Mouse (Mus musculus) E14TG2a.4 (cell line): ENCODE measurements around the gene Fndc7.

Experiments
- H3K27me3 ChIP-seq: 2 replicates; pipeline ENCODE4 v1.6.1; 2014; ENCODE audit warnings: low read length, control low read depth; ENCODE audit not compliant: insufficient read depth
- H3K36me3 ChIP-seq: 2 replicates; pipeline ENCODE4 v1.6.1; 2014; ENCODE audit warnings: low read length, control low read depth; ENCODE audit not compliant: insufficient read depth
- H3K4me1 ChIP-seq: replicated peaks from 2 replicates; pipeline ENCODE4 v1.6.1; 2014; ENCODE audit warnings: low read depth, low read length, control low read depth
- H3K4me3 ChIP-seq: replicated peaks from 2 replicates; pipeline ENCODE4 v1.5.1; 2014; ENCODE audit warnings: mild to moderate bottlenecking, low read length
- H3K9me3 ChIP-seq: 2 replicates; pipeline ENCODE4 v1.6.1; 2014; ENCODE audit warnings: low read length, control low read depth
- CTCF ChIP-seq: conservative IDR thresholded peaks from 2 replicates; pipeline ENCODE4 v1.5.1; 2014; ENCODE audit warnings: low read length
- NANOG ChIP-seq: IDR thresholded peaks from 2 replicates; pipeline ENCODE4 v1.6.1; 2014; ENCODE audit warnings: borderline replicate concordance, low read length, mixed read lengths
- POU5F1 ChIP-seq: IDR thresholded peaks from 2 replicates; pipeline ENCODE4 v1.6.1; 2014; ENCODE audit warnings: low read length, borderline replicate concordance

Fndc7 gene

GRCm38 (mm10) chr3:108855864-108856263 is 33.9 kb downstream of the Fndc7 start:
- Histone ChIP-seq H3K36me3 (no peaks in the 10 kb centered on the region), H3K4me1 (peaks cover 46% of the 10 kb centered on the region), H3K27me3 (peaks cover 32% of the 10 kb centered on the region), H3K9me3 (no peaks in the 10 kb centered on the region), H3K4me3 (peak overlapping the region; percentile 51; the same call in 1 of the 2 replicates)
- TF ChIP-seq NANOG: no peak
- TF ChIP-seq CTCF: no peak
- TF ChIP-seq POU5F1: no peak

GRCm38 (mm10) chr3:108855371-108855770 is 34.4 kb downstream of the Fndc7 start:
- H3K4me1 ChIP-seq: peaks cover 46% of the 10 kb centered on the region
- no peaks in the 10 kb centered on the region for H3K36me3 ChIP-seq
- TF ChIP-seq POU5F1 (no peak), NANOG (no peak), CTCF (no peak)
- H3K4me3 ChIP-seq: peak overlapping the region; percentile 51
- H3K27me3 ChIP-seq: peaks cover 32% of the 10 kb centered on the region
- H3K9me3 ChIP-seq: no peaks in the 10 kb centered on the region

- Histone ChIP-seq H3K9me3 (no peaks in the 10 kb centered on the region), H3K4me1 (peaks cover 48% of the 10 kb centered on the region), H3K27me3 (peaks cover 32% of the 10 kb centered on the region), H3K36me3 (no peaks in the 10 kb centered on the region), H3K4me3 (no peak overlapping the region)
- TF ChIP-seq NANOG (no peak), POU5F1 (no peak), CTCF (no peak)
Measured at GRCm38 (mm10) chr3:108853266-108853665, 36.5 kb downstream of the Fndc7 start.

GRCm38 (mm10) chr3:108851996-108852697 is 37.7 kb downstream of the Fndc7 start:
- TF ChIP-seq NANOG (no peak), POU5F1 (no peak), CTCF (no peak)
- H3K9me3 ChIP-seq: no peaks in the 10 kb centered on the region
- H3K36me3 ChIP-seq: no peaks in the 10 kb centered on the region
- H3K4me3 ChIP-seq: no peak overlapping the region
- H3K27me3 ChIP-seq: peaks cover 32% of the 10 kb centered on the region
- peaks cover 38% of the 10 kb centered on the region for H3K4me1 ChIP-seq

GRCm38 (mm10) chr3:108851554-108851953 is 38.3 kb downstream of the Fndc7 start:
- TF ChIP-seq POU5F1: no peak
- TF ChIP-seq CTCF: no peak
- TF ChIP-seq NANOG: no peak
- H3K4me1 ChIP-seq: peaks cover 32% of the 10 kb centered on the region
- peaks cover 32% of the 10 kb centered on the region for H3K27me3 ChIP-seq
- H3K4me3 ChIP-seq: no peak overlapping the region
- peaks cover 4% of the 10 kb centered on the region for H3K9me3 ChIP-seq
- no peaks in the 10 kb centered on the region for H3K36me3 ChIP-seq

GRCm38 (mm10) chr3:108851075-108851474 is 38.7 kb downstream of the Fndc7 start:
- peaks cover 9% of the 10 kb centered on the region for H3K9me3 ChIP-seq
- H3K27me3 ChIP-seq: peaks cover 30% of the 10 kb centered on the region
- H3K36me3 ChIP-seq: no peaks in the 10 kb centered on the region
- no peak overlapping the region for H3K4me3 ChIP-seq
- TF ChIP-seq NANOG (no peak), CTCF (no peak), POU5F1 (no peak)
- peaks cover 27% of the 10 kb centered on the region for H3K4me1 ChIP-seq

- Histone ChIP-seq H3K4me1 (peaks cover 22% of the 10 kb centered on the region), H3K9me3 (peaks cover 15% of the 10 kb centered on the region), H3K27me3 (peaks cover 24% of the 10 kb centered on the region), H3K4me3 (no peak overlapping the region), H3K36me3 (no peaks in the 10 kb centered on the region)
- TF ChIP-seq POU5F1 (no peak), CTCF (no peak), NANOG (no peak)
Measured at GRCm38 (mm10) chr3:108850506-108850905, 39.3 kb downstream of the Fndc7 start.

- Histone ChIP-seq H3K36me3 (no peaks in the 10 kb centered on the region), H3K27me3 (no peaks in the 10 kb centered on the region; the same call in 1 of the 2 replicates), H3K9me3 (peaks cover 33% of the 10 kb centered on the region), H3K4me3 (no peak overlapping the region), H3K4me1 (0 out of 2 replicates have a peak, but pooled peaks cover 6% of the 10 kb centered on the region)
- TF ChIP-seq POU5F1 (no peak), CTCF (no peak), NANOG (no peak)
Measured at GRCm38 (mm10) chr3:108846616-108847015, 43.2 kb downstream of the Fndc7 start.

- H3K4me1 ChIP-seq: peaks cover 2% of the 10 kb centered on the region
- H3K36me3 ChIP-seq: no peaks in the 10 kb centered on the region
- peaks cover 33% of the 10 kb centered on the region for H3K9me3 ChIP-seq
- H3K27me3 ChIP-seq: no peaks in the 10 kb centered on the region
- TF ChIP-seq CTCF: no peak
- no peak for TF ChIP-seq POU5F1
- TF ChIP-seq NANOG: no peak
- H3K4me3 ChIP-seq: no peak overlapping the region
Measured at GRCm38 (mm10) chr3:108844521-108844920, 45.3 kb downstream of the Fndc7 start.
